Comparison of ENCODE assay signal across 8 mouse cellular contexts in genomic region chrX:142228055-142228768, GRCm38 (mm10). TPM values are rescaled to one million over a fixed set of nuclear protein-coding genes. Genes with fewer than 3 reads are reported as not detected.
DNase-seq lines count a peak whose midpoint lies in the region; ATAC-seq lines count a peak whose summit lies in the region.

No protein-coding gene starts in this region.

- peak overlapping the region; percentile 65 for H3K4me2 ChIP-seq in heart, embryonic 13.5 days
- peak overlapping the region; percentile 67 for H3K4me2 ChIP-seq in liver, embryonic 13.5 days
- H3K4me2 ChIP-seq in stomach, embryonic 16.5 days (ENCODE audit: low read depth, low read length): peak overlapping the region; percentile 60

- no peaks in the 10 kb centered on the region for H3K27me3 ChIP-seq in heart, embryonic 13.5 days (replicated peaks)
- H3K27me3 ChIP-seq in liver, embryonic 13.5 days: no peaks in the 10 kb centered on the region
- no peaks in the 10 kb centered on the region for H3K27me3 ChIP-seq in stomach, embryonic 16.5 days (ENCODE audit: control insufficient read depth, insufficient read depth, low read length)

- no peaks in the 10 kb centered on the region for H3K9me3 ChIP-seq in heart, embryonic 13.5 days
- H3K9me3 ChIP-seq in liver, embryonic 13.5 days (replicated peaks): no peaks in the 10 kb centered on the region
- H3K9me3 ChIP-seq in stomach, embryonic 16.5 days (replicated peaks; ENCODE audit: control insufficient read depth, low read length): no peaks in the 10 kb centered on the region

- DNase-seq in fat pad, adult 2 months (ENCODE audit: extremely low read depth, low read depth, low spot score): peak; percentile 8
- peak; percentile 83 for DNase-seq in kidney, postnatal 10 days
- peak; percentile 49 for DNase-seq in liver, embryonic 13.5 days
- peak; percentile 61 for DNase-seq in neural tube, embryonic 10.5 days (ENCODE audit: extremely low spot score, low spot score)

- H3K4me1 ChIP-seq in brown adipose tissue, adult 24 weeks (ENCODE audit: control insufficient read depth, insufficient read depth, insufficient read length, low read length): no peaks in the 10 kb centered on the region
- no peaks in the 10 kb centered on the region for H3K4me1 ChIP-seq in heart, embryonic 13.5 days
- H3K4me1 ChIP-seq in liver, embryonic 13.5 days (replicated peaks): 0 out of 2 replicates have a peak, but pooled peaks cover 3% of the 10 kb centered on the region
- no peaks in the 10 kb centered on the region for H3K4me1 ChIP-seq in stomach, embryonic 16.5 days (ENCODE audit: control insufficient read depth, insufficient read depth, low read length)

- WGBS in heart, embryonic 13.5 days: 10% methylated on average over 26 of the region's 42 CpGs
- WGBS in liver, embryonic 13.5 days (ENCODE audit: insufficient replicate concordance): 18% methylated on average over 35 of the region's 42 CpGs
- WGBS in stomach, embryonic 16.5 days: 23% methylated on average over 36 of the region's 42 CpGs

- H3K36me3 ChIP-seq in heart, embryonic 13.5 days: no peaks in the 10 kb centered on the region
- H3K36me3 ChIP-seq in liver, embryonic 13.5 days: no peaks in the 10 kb centered on the region
- no peaks in the 10 kb centered on the region for H3K36me3 ChIP-seq in stomach, embryonic 16.5 days (ENCODE audit: control insufficient read depth, insufficient read depth, low read length)

- H3K4me3 ChIP-seq in brown adipose tissue, adult 24 weeks (ENCODE audit: insufficient read depth, low read depth, low read length): peak overlapping the region; percentile 79
- peak overlapping the region; percentile 61 for H3K4me3 ChIP-seq in heart, embryonic 13.5 days
- H3K4me3 ChIP-seq in liver, embryonic 13.5 days (replicated peaks): peak overlapping the region; percentile 68
- H3K4me3 ChIP-seq in stomach, embryonic 16.5 days (replicated peaks; ENCODE audit: low read length): peak overlapping the region; percentile 61

- ATAC-seq in CD4-positive, CD25-positive, alpha-beta regulatory T cell, adult 4 months: peak; percentile 77
- no peak for ATAC-seq in heart, embryonic 13.5 days (ENCODE audit: extremely low read depth, insufficient number of reproducible peaks, low FRiP score, low TSS enrichment)
- ATAC-seq in liver, embryonic 13.5 days (ENCODE audit: low read depth): peak; percentile 95
- ATAC-seq in stomach, embryonic 16.5 days (ENCODE audit: insufficient read depth, low FRiP score): peak; percentile 94

- H3K9ac ChIP-seq in heart, embryonic 13.5 days: peak overlapping the region; percentile 76
- peak overlapping the region; percentile 65 for H3K9ac ChIP-seq in liver, embryonic 13.5 days
- H3K9ac ChIP-seq in stomach, embryonic 16.5 days (ENCODE audit: low read length): peak overlapping the region; percentile 73

- H3K27ac ChIP-seq in brown adipose tissue, adult 24 weeks (replicated peaks; ENCODE audit: low read depth, low read length): peak overlapping the region; percentile 61; the same call in 1 of the 2 replicates
- peak overlapping the region; percentile 87 for H3K27ac ChIP-seq in heart, embryonic 13.5 days (replicated peaks)
- H3K27ac ChIP-seq in liver, embryonic 13.5 days: peak overlapping the region; percentile 83
- H3K27ac ChIP-seq in stomach, embryonic 16.5 days (ENCODE audit: low read length): peak overlapping the region; percentile 93

RNA-seq across cellular contexts. Expression of gene Nxt2, which starts 1.6 kb away (rescaled TPM):
- 1 to 10 TPM; 5.4 to 5.7 TPM for polyA plus RNA-seq in CD4-positive, CD25-positive, alpha-beta regulatory T cell, adult 4 months (2017; shearing (Covaris generic))
- polyA plus RNA-seq in brown adipose tissue, adult 24 weeks (2012; ENCODE audit: insufficient read depth, insufficient read length, missing spikeins): 23.0 and 24.8 TPM in 2 replicates
- 9.7 and 11.0 TPM in 2 replicates for polyA plus RNA-seq in heart, embryonic 13.5 days (2015; fragmentation: Nextera tagmentation; extraction: Ambion mirVana)
- 6.9 and 9.0 TPM in 2 replicates for polyA plus RNA-seq in liver, embryonic 13.5 days (2015; fragmentation: Nextera tagmentation; extraction: Ambion mirVana)
- polyA plus RNA-seq in stomach, embryonic 16.5 days (2015; fragmentation: Nextera tagmentation; extraction: Ambion mirVana): 23.7 and 25.7 TPM in 2 replicates

RNA-seq across cellular contexts. Expression of gene Gucy2f, which starts 31.5 kb away (rescaled TPM):
- polyA plus RNA-seq in CD4-positive, CD25-positive, alpha-beta regulatory T cell, adult 4 months (2017; shearing (Covaris generic)): not detected
- not detected in 2 replicates for polyA plus RNA-seq in brown adipose tissue, adult 24 weeks (2012; ENCODE audit: insufficient read depth, insufficient read length, missing spikeins)
- polyA plus RNA-seq in heart, embryonic 13.5 days (2015; fragmentation: Nextera tagmentation; extraction: Ambion mirVana): not detected in 2 replicates
- not detected in 2 replicates for polyA plus RNA-seq in liver, embryonic 13.5 days (2015; fragmentation: Nextera tagmentation; extraction: Ambion mirVana)
- 0.03 and 0.05 TPM in 2 replicates for polyA plus RNA-seq in stomach, embryonic 16.5 days (2015; fragmentation: Nextera tagmentation; extraction: Ambion mirVana)

Comparison
In these comparisons a context has a peak if more than half of its experiments do, and no peak if none do; other contexts are left out.
1. DNase-seq: peak in every context shown above with its lines; median percentile 83 in kidney, postnatal 10 days; 61 in neural tube, embryonic 10.5 days; 49 in liver, embryonic 13.5 days; 8 in fat pad, adult 2 months.